Mouse (Mus musculus): ENCODE data around the gene Clip1. TPM values are rescaled to one million over a fixed set of nuclear protein-coding genes. Genes with fewer than 3 reads are reported as not detected.

Clip1 gene
- total RNA-seq, 2 experiments from 2014 or later: 114 to 130 TPM

GRCm38 (mm10) chr5:123609416-123609815 is 75.0 kb downstream of the Clip1 start:
- no peak for DNase-seq (ENCODE audit: extremely low spot score in 1 of 2, low spot score in 1 of 2)

GRCm38 (mm10) chr5:123607211-123607669 is 77.2 kb downstream of the Clip1 start:
- DNase-seq (ENCODE audit: extremely low spot score in 1 of 2, low spot score in 1 of 2): no peak

GRCm38 (mm10) chr5:123603496-123603895 is 80.9 kb downstream of the Clip1 start:
- DNase-seq (ENCODE audit: extremely low spot score in 1 of 2, low spot score in 1 of 2): no peak

- DNase-seq (ENCODE audit: extremely low spot score in 1 of 2, low spot score in 1 of 2): no peak
These were observed 82.2 kb downstream of the Clip1 start for GRCm38 (mm10) chr5:123602174-123602573.

GRCm38 (mm10) chr5:123599319-123599718 is 85.1 kb downstream of the Clip1 start:
- DNase-seq (ENCODE audit: extremely low spot score in 1 of 2, low spot score in 1 of 2): no peak

GRCm38 (mm10) chr5:123593622-123594280 is 90.7 kb downstream of the Clip1 start:
- no peak for DNase-seq (ENCODE audit: extremely low spot score in 1 of 2, low spot score in 1 of 2)

GRCm38 (mm10) chr5:123580043-123580442 is 104.4 kb downstream of the Clip1 start:
- no peak for DNase-seq (ENCODE audit: extremely low spot score in 1 of 2, low spot score in 1 of 2)

GRCm38 (mm10) chr5:123576696-123577095 is 107.7 kb downstream of the Clip1 start:
- no peak for DNase-seq (ENCODE audit: extremely low spot score in 1 of 2, low spot score in 1 of 2)

- no peak for DNase-seq (ENCODE audit: extremely low spot score in 1 of 2, low spot score in 1 of 2)
These were observed 111.1 kb downstream of the Clip1 start for GRCm38 (mm10) chr5:123573362-123573761.

- peak; percentile 95 to 96 for DNase-seq (ENCODE audit: extremely low spot score in 1 of 2, low spot score in 1 of 2)
These were observed 111.8 kb downstream of the Clip1 start, which contains the start of gene Vps33a for GRCm38 (mm10) chr5:123572357-123573186. Gene Vps33a (minus strand): TSS chr5:123573038.

- DNase-seq (ENCODE audit: extremely low spot score in 1 of 2, low spot score in 1 of 2): no peak
These were observed 123.3 kb downstream of the Clip1 start for GRCm38 (mm10) chr5:123561128-123561527.

- no peak for DNase-seq (ENCODE audit: extremely low spot score in 1 of 2, low spot score in 1 of 2)
These were observed 124.8 kb downstream of the Clip1 start for GRCm38 (mm10) chr5:123559588-123559987.

GRCm38 (mm10) chr5:123556451-123556850 is 128.0 kb downstream of the Clip1 start:
- DNase-seq (ENCODE audit: extremely low spot score in 1 of 2, low spot score in 1 of 2): peak in 1 of 2 experiments; percentile 57

- DNase-seq (ENCODE audit: extremely low spot score in 1 of 2, low spot score in 1 of 2): no peak
These were observed 128.7 kb downstream of the Clip1 start for GRCm38 (mm10) chr5:123555693-123556092.

- no peak for DNase-seq (ENCODE audit: extremely low spot score in 1 of 2, low spot score in 1 of 2)
These were observed 150.6 kb downstream of the Clip1 start for GRCm38 (mm10) chr5:123533801-123534200.

- peak in 1 of 2 experiments; percentile 4 for DNase-seq (ENCODE audit: extremely low spot score in 1 of 2, low spot score in 1 of 2)
These were observed 154.4 kb downstream of the Clip1 start for GRCm38 (mm10) chr5:123530056-123530455.

GRCm38 (mm10) chr5:123528641-123529040 is 155.8 kb downstream of the Clip1 start:
- peak in 1 of 2 experiments; percentile 5 for DNase-seq (ENCODE audit: extremely low spot score in 1 of 2, low spot score in 1 of 2)

Data from layer of hippocampus, postnatal 25 days (tissue).